ENCODE assay signal across 24 mouse cellular contexts in the genomic region with DNA sequence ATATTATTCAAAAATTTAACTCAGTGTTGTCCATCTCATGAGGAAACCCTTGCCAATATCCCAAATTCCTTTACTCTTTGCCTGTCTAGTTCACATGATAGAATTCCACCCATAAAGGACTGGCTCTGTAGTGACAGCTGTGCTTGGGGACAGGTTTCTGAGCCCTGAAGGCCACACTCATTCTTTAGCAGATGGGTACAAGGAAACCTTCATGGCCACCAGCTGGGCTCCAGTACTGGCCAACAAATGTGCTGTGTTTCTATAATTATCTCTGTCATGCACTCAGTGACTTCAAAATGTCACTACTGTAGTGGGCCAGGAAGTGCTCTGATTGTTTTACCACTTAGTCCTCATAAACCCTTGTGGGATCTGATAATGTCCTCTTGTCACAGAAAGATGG. TPM values are rescaled to one million over a fixed set of nuclear protein-coding genes. Genes with fewer than 3 reads are reported as not detected.
DNase-seq lines count a peak whose midpoint lies in the region; ATAC-seq and TF ChIP-seq lines count a peak whose summit lies in the region.
"Had no signal": no experiment of that assay in that cellular context is flagged by ENCODE, and none has a peak within 500 bp of the region (broad histone marks: within the 10 kb centered on the region; RNA-seq: fewer than 3 reads in every experiment).

No protein-coding gene starts in this region.

- no peaks in the 10 kb centered on the region for H3K36me3 ChIP-seq in intestine, embryonic 14.5 days (ENCODE audit: control insufficient read depth, insufficient read depth, low read length)
- H3K36me3 ChIP-seq in intestine, postnatal 0 days (ENCODE audit: control insufficient read depth, insufficient read depth) = no peaks in the 10 kb centered on the region
- no peaks in the 10 kb centered on the region for H3K36me3 ChIP-seq in myocyte (ENCODE audit: control insufficient read depth, insufficient read depth)
- H3K36me3 ChIP-seq: forebrain, embryonic 10.5 days; heart, embryonic 15.5 days; limb, embryonic 15.5 days; midbrain, embryonic 10.5 days; neural tube, embryonic 15.5 days had no signal

- H3K4me2 ChIP-seq in intestine, embryonic 14.5 days (ENCODE audit: low read length) = no peak overlapping the region
- no peak overlapping the region for H3K4me2 ChIP-seq in intestine, postnatal 0 days (replicated peaks; ENCODE audit: low read depth)
- H3K4me2 ChIP-seq in myocyte (ENCODE audit: low read depth) = peak overlapping the region; percentile 9
- H3K4me2 ChIP-seq: heart, embryonic 15.5 days; limb, embryonic 15.5 days; neural tube, embryonic 15.5 days had no signal

- no peaks in the 10 kb centered on the region for H3K79me2 ChIP-seq in myocyte (ENCODE audit: control insufficient read depth, insufficient read depth)

- H3K27ac ChIP-seq in intestine, embryonic 14.5 days (ENCODE audit: low read depth) = no peak overlapping the region
- H3K27ac ChIP-seq in intestine, postnatal 0 days (ENCODE audit: low read depth, low read length) = no peak overlapping the region
- H3K27ac ChIP-seq: forebrain, embryonic 10.5 days; heart, embryonic 15.5 days; left cerebral cortex, adult 2 months; limb, embryonic 15.5 days; midbrain, embryonic 10.5 days; neural tube, embryonic 15.5 days had no signal

- no peak overlapping the region for H3K9ac ChIP-seq in intestine, embryonic 14.5 days (ENCODE audit: low read length)
- H3K9ac ChIP-seq in intestine, postnatal 0 days (ENCODE audit: low read depth, low read length) = no peak overlapping the region
- H3K9ac ChIP-seq: heart, embryonic 15.5 days; limb, embryonic 15.5 days; neural tube, embryonic 15.5 days had no signal

- no peak overlapping the region for H3ac ChIP-seq in myocyte (ENCODE audit: control insufficient read depth, insufficient read length)

- H3K4me1 ChIP-seq in intestine, embryonic 14.5 days (replicated peaks; ENCODE audit: control insufficient read depth, insufficient read depth, low read length) = no peaks in the 10 kb centered on the region
- no peaks in the 10 kb centered on the region for H3K4me1 ChIP-seq in intestine, postnatal 0 days (replicated peaks; ENCODE audit: control insufficient read depth, insufficient read depth, low read length)
- H3K4me1 ChIP-seq: forebrain, embryonic 10.5 days; midbrain, embryonic 10.5 days; neural tube, embryonic 15.5 days had no signal

- H3K9me3 ChIP-seq in intestine, embryonic 14.5 days (ENCODE audit: control insufficient read depth, low read length) = no peaks in the 10 kb centered on the region
- H3K9me3 ChIP-seq in intestine, postnatal 0 days (ENCODE audit: control insufficient read depth) = no peaks in the 10 kb centered on the region
- H3K9me3 ChIP-seq: forebrain, embryonic 10.5 days; heart, embryonic 15.5 days; limb, embryonic 15.5 days; midbrain, embryonic 10.5 days; neural tube, embryonic 15.5 days had no signal

- TF ChIP-seq CTCF in intestine, postnatal 0 days (IDR thresholded peaks at IDR 0.05; ENCODE audit: low read depth) = no peak

- no peak overlapping the region for H3K4me3 ChIP-seq in intestine, embryonic 14.5 days (ENCODE audit: low read depth, low read length)
- H3K4me3 ChIP-seq in intestine, postnatal 0 days (ENCODE audit: low read depth, low read length) = no peak overlapping the region
- H3K4me3 ChIP-seq in myocyte = no peak overlapping the region
- H3K4me3 ChIP-seq: forebrain, embryonic 10.5 days; heart, embryonic 15.5 days; left cerebral cortex, adult 2 months; limb, embryonic 15.5 days; midbrain, embryonic 10.5 days; neural tube, embryonic 15.5 days had no signal

- no peaks in the 10 kb centered on the region for H3K27me3 ChIP-seq in intestine, embryonic 14.5 days (replicated peaks; ENCODE audit: control insufficient read depth, insufficient read depth, low read length)
- H3K27me3 ChIP-seq in intestine, postnatal 0 days (replicated peaks; ENCODE audit: control insufficient read depth, insufficient read depth, low read length) = no peaks in the 10 kb centered on the region
- H3K27me3 ChIP-seq in myocyte (ENCODE audit: control insufficient read depth, insufficient read depth, insufficient read length) = no peaks in the 10 kb centered on the region
- H3K27me3 ChIP-seq: heart, embryonic 15.5 days; limb, embryonic 15.5 days; neural tube, embryonic 15.5 days had no signal

- no peak for ATAC-seq in intestine, embryonic 14.5 days (replicated peaks; ENCODE audit: low FRiP score, low TSS enrichment, low read depth)
- ATAC-seq in intestine, postnatal 0 days = no peak
- ATAC-seq: CD4-positive, CD25-positive, alpha-beta regulatory T cell, adult 4 months; forebrain, embryonic 16.5 days; hindbrain, embryonic 16.5 days; intestine, embryonic 16.5 days; lung, postnatal 0 days; midbrain, embryonic 16.5 days had no signal

- peak; percentile 41 for DNase-seq in intestine, embryonic 14.5 days (ENCODE audit: low spot score)
- peak; percentile 71 for DNase-seq in cerebellum, adult 11 months
- peak; percentile 88 for DNase-seq in cerebellum, adult 9-11 months
- no peak for DNase-seq in thymus, postnatal 10 days (ENCODE audit: low spot score in 2 of 2)
- DNase-seq in natural killer cell, adult 2 months (ENCODE audit: low spot score in 2 of 2) = no peak
- DNase-seq: adrenal gland, postnatal 25 days; gastrocnemius, postnatal 36 days; kidney, postnatal 36 days; layer of hippocampus, adult 9-11 months; thymus, adult 2 months had no signal

- no peak for TF ChIP-seq POLR2A in myocyte (IDR thresholded peaks at IDR 0.05; ENCODE audit: insufficient read length, low read depth)

TF ChIP-seq in myocyte, 11 proteins besides CTCF, POLR2A, EP300 and RAD21:
- TF ChIP-seq MYOG (IDR thresholded peaks at IDR 0.05; ENCODE audit: control insufficient read depth in 1 of 3, insufficient read depth in 1 of 3, insufficient read length in 2 of 3, low read depth in 2 of 3) = peak in 2 of 3 experiments; percentile 62 to 72
- no peak for TF ChIP-seq POLR2AphosphoS2 (IDR thresholded peaks at IDR 0.05; ENCODE audit: insufficient read length, low read depth)
- no peak for TF ChIP-seq SRF (IDR thresholded peaks at IDR 0.05; ENCODE audit: control insufficient read depth, insufficient read length, low read depth)
- TF ChIP-seq MYOD1 (IDR thresholded peaks at IDR 0.05; ENCODE audit: control insufficient read depth in 1 of 3, insufficient read length in 2 of 3, low read depth in 2 of 3) = peak; percentile 7 to 56 (median 39)
- TF ChIP-seq TCF3 (IDR thresholded peaks at IDR 0.05; ENCODE audit: insufficient read length, low read depth) = no peak
- TF ChIP-seq CEBPB (IDR thresholded peaks at IDR 0.05; ENCODE audit: insufficient read depth, poor library complexity, severe bottlenecking) = no peak
- no peak for TF ChIP-seq MAX (IDR thresholded peaks at IDR 0.05; ENCODE audit: low read depth)
- no peak for TF ChIP-seq TCF12 (IDR thresholded peaks at IDR 0.05; ENCODE audit: insufficient read depth, poor library complexity, severe bottlenecking)

RNA-seq across cellular contexts. Expression of gene Il16, which starts 21.6 kb away (rescaled TPM):
- 3.4 and 3.7 TPM in 2 replicates for polyA plus RNA-seq in intestine, embryonic 14.5 days (2014; fragmentation: Nextera tagmentation; extraction: Ambion mirVana)
- 2.5 and 2.9 TPM in 2 replicates for polyA plus RNA-seq in intestine, postnatal 0 days (2015; fragmentation: Nextera tagmentation; extraction: Ambion mirVana)
- polyA plus RNA-seq in myocyte (2012; fragmentation: generic; extraction: Trizol) = 0.11 TPM

Comparison
In these comparisons a context has a peak if more than half of its experiments do, and no peak if none do; other contexts are left out.
1. DNase-seq: peak in intestine, embryonic 14.5 days (single experiment), cerebellum, adult 11 months (single experiment) and cerebellum, adult 9-11 months (single experiment); none in thymus, postnatal 10 days (0 of 2) and natural killer cell, adult 2 months (0 of 2).